Mouse (Mus musculus): ENCODE data around the gene Cd160. TPM values are rescaled to one million over a fixed set of nuclear protein-coding genes. Genes with fewer than 3 reads are reported as not detected.

Cd160 gene
- 0.08 and 0.17 TPM in 2 replicates for polyA plus RNA-seq (2014; fragmentation: Nextera tagmentation; extraction: Ambion mirVana)

DNA sequence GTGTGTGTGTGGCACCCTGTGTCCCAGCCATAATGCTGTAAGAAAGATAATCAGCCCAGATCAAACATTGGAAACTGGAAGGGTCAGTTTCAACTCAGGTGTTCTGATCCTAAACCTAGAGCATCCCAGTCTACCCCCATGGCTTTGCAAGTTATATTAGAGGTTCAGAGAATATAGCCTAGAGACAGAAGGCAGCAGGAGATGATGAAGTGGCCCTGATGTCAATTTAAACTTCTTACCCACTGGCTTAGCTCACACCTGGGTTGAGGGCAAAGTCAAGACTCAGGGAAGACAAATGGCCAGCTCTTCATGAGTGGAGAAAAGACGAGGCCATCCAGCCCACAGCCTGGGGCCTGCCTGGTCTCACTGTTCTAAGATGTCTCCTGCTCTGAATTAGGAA lies at the start of gene Cd160, which contains the start of gene Pdzk1:
TSS of gene Cd160 (minus strand) at position 368 of the 400 bp plus-strand sequence.
TSS of gene Pdzk1 (plus strand) at position 301 of the 400 bp plus-strand sequence.
- Histone ChIP-seq H3K4me1 (ENCODE audit: control insufficient read depth, insufficient read depth, low read length) (0 out of 2 replicates have a peak, but pooled peaks cover 2% of the 10 kb centered on the region), H3K27ac (ENCODE audit: low read depth, low read length) (no peak within 1 kb of the TSS), H3K4me2 (replicated peaks; ENCODE audit: low read depth, low read length) (no peak within 1 kb of the TSS), H3K36me3 (ENCODE audit: control insufficient read depth, insufficient read depth, low read length) (no peaks in the 10 kb centered on the region), H3K4me3 (ENCODE audit: low read length) (no peak within 1 kb of the TSS), H3K27me3 (ENCODE audit: control insufficient read depth, insufficient read depth, low read length) (no peaks in the 10 kb centered on the region), H3K9ac (ENCODE audit: low read depth, low read length) (no peak within 1 kb of the TSS), H3K9me3 (ENCODE audit: control insufficient read depth, low read length) (no peaks in the 10 kb centered on the region)
- 76% methylated on average over 1 of the region's 1 CpGs for WGBS
- ATAC-seq (ENCODE audit: low FRiP score, low TSS enrichment), result no peak

DNA sequence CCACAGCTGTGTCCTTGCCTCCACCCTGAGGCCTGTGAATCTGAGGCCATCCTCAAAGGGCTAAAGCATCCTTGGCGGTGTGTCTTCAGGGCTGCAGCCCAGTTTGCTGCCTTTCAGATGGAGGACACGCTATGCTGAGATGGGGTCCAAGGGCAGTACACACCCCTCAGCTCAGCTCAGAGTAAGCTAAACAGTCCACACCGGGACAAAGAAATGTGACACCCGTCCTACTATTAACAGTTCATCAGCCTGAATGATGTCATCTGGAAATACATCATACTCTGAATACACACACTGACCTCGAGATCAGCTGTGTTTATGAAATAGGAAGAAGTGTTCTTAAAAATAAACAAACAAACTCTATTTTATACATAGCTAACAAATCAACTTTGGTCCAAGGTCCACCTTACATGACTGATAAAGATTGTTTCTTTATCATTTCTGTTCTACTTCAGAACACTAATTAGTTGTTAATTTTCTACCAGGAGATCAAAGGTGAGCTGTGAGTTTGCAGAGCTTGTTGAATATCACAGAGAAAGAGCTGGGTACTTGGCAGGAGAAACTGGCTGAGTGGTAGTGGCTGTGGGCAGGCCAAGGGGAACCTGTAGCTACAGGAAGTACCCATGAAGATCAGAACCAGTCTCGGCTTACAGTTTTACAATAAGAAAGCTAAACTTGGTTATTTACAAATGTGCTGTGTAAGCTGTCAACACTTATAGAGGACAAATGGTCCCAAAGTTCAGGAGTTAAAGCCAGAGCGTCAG lies 45.8 kb upstream of the Cd160 start:
- no peak overlapping the region for H3K4me3 ChIP-seq (ENCODE audit: low read length)
- WGBS, result 64% methylated on average over 7 of the region's 7 CpGs
- H3K9ac ChIP-seq (ENCODE audit: low read depth, low read length), result no peak overlapping the region
- H3K4me2 ChIP-seq (replicated peaks; ENCODE audit: low read depth, low read length), result no peak overlapping the region
- peaks cover 54% of the 10 kb centered on the region for H3K36me3 ChIP-seq (ENCODE audit: control insufficient read depth, insufficient read depth, low read length)
- H3K4me1 ChIP-seq (ENCODE audit: control insufficient read depth, insufficient read depth, low read length), result no peaks in the 10 kb centered on the region
- H3K27me3 ChIP-seq (ENCODE audit: control insufficient read depth, insufficient read depth, low read length), result no peaks in the 10 kb centered on the region
- H3K27ac ChIP-seq (ENCODE audit: low read depth, low read length), result no peak overlapping the region
- H3K9me3 ChIP-seq (ENCODE audit: control insufficient read depth, low read length), result no peaks in the 10 kb centered on the region
- no peak for ATAC-seq (ENCODE audit: low FRiP score, low TSS enrichment)

DNA sequence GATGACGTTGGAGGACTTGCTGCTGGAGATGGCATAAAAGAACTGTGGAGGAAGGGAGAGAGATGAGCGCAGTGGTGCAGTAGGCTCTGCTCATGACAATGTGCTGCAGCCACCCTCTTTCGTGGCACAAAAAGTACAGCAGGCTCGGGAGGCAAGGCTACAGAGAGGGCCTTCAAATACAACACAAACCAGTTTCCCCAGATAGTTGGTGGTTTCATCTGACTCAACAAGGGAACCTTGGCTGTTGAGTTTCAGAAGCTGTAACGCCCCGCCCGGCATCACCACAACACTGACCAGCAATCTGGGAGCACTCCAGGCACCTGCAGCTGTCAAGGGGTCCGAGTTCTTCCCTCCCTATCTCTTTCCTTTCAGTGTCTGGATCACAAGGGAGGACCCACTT lies 43.4 kb upstream of the Cd160 start:
- no peaks in the 10 kb centered on the region for H3K4me1 ChIP-seq (ENCODE audit: control insufficient read depth, insufficient read depth, low read length)
- H3K36me3 ChIP-seq (ENCODE audit: control insufficient read depth, insufficient read depth, low read length), result peaks cover 68% of the 10 kb centered on the region
- WGBS, result 96% methylated on average over 8 of the region's 8 CpGs
- no peaks in the 10 kb centered on the region for H3K27me3 ChIP-seq (ENCODE audit: control insufficient read depth, insufficient read depth, low read length)
- H3K9ac ChIP-seq (ENCODE audit: low read depth, low read length), result no peak overlapping the region
- ATAC-seq (ENCODE audit: low FRiP score, low TSS enrichment), result no peak
- H3K4me3 ChIP-seq (ENCODE audit: low read length), result no peak overlapping the region
- H3K4me2 ChIP-seq (replicated peaks; ENCODE audit: low read depth, low read length), result no peak overlapping the region
- H3K9me3 ChIP-seq (ENCODE audit: control insufficient read depth, low read length), result no peaks in the 10 kb centered on the region
- no peak overlapping the region for H3K27ac ChIP-seq (ENCODE audit: low read depth, low read length)

DNA sequence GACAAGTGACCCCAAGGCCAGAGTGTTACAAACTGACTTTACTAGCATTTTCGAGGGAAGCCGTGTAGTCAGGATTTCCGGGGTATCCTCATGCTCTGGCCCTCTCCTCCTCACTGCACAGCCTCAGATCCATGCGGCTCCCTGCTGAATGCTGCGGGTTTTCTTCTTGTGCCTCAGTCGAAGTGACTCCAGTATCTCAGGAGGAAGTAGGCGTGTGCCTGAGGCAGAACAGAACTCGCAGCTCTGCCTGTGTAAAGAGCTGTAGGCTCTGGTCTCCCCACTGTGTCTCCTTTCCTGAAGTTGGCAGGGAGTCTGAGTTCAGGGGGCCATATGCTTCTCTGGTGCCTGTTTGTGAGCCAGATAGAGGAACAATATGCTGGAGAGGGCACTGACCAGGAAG lies 41.9 kb upstream of the Cd160 start:
- no peak overlapping the region for H3K27ac ChIP-seq (ENCODE audit: low read depth, low read length)
- ATAC-seq (ENCODE audit: low FRiP score, low TSS enrichment), result no peak
- H3K9me3 ChIP-seq (ENCODE audit: control insufficient read depth, low read length), result no peaks in the 10 kb centered on the region
- H3K4me1 ChIP-seq (ENCODE audit: control insufficient read depth, insufficient read depth, low read length), result no peaks in the 10 kb centered on the region
- no peak overlapping the region for H3K4me3 ChIP-seq (ENCODE audit: low read length)
- H3K36me3 ChIP-seq (ENCODE audit: control insufficient read depth, insufficient read depth, low read length), result peaks cover 68% of the 10 kb centered on the region
- no peaks in the 10 kb centered on the region for H3K27me3 ChIP-seq (ENCODE audit: control insufficient read depth, insufficient read depth, low read length)
- WGBS, result 89% methylated on average over 8 of the region's 8 CpGs
- H3K9ac ChIP-seq (ENCODE audit: low read depth, low read length), result no peak overlapping the region
- no peak overlapping the region for H3K4me2 ChIP-seq (replicated peaks; ENCODE audit: low read depth, low read length)

DNA sequence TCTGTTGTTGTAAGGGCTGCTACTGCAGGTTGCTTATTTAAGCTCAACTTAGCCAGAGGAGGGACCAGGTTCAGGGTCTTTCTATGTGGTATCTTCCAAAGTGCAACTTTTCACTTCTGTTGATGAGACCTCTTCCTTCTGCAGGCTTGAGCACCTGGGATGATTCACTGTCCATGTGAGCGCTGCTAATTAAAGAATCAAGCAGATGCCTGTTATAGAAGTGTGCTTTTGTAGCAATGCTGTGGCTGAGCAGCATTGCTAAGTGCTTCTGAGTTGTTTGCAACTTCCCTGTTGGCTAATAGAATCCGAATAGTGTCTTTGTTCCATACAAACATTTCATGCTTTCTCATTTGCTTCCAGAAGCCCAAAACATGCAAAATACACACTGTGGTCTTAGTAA lies 41.1 kb upstream of the Cd160 start:
- Histone ChIP-seq H3K27me3 (ENCODE audit: control insufficient read depth, insufficient read depth, low read length) (no peaks in the 10 kb centered on the region), H3K4me1 (ENCODE audit: control insufficient read depth, insufficient read depth, low read length) (no peaks in the 10 kb centered on the region), H3K36me3 (ENCODE audit: control insufficient read depth, insufficient read depth, low read length) (peaks cover 66% of the 10 kb centered on the region), H3K4me3 (ENCODE audit: low read length) (no peak overlapping the region), H3K9ac (ENCODE audit: low read depth, low read length) (no peak overlapping the region), H3K4me2 (replicated peaks; ENCODE audit: low read depth, low read length) (no peak overlapping the region), H3K27ac (ENCODE audit: low read depth, low read length) (no peak overlapping the region), H3K9me3 (ENCODE audit: control insufficient read depth, low read length) (no peaks in the 10 kb centered on the region)
- no peak for ATAC-seq (ENCODE audit: low FRiP score, low TSS enrichment)
- 93% methylated on average over 2 of the region's 2 CpGs for WGBS

DNA sequence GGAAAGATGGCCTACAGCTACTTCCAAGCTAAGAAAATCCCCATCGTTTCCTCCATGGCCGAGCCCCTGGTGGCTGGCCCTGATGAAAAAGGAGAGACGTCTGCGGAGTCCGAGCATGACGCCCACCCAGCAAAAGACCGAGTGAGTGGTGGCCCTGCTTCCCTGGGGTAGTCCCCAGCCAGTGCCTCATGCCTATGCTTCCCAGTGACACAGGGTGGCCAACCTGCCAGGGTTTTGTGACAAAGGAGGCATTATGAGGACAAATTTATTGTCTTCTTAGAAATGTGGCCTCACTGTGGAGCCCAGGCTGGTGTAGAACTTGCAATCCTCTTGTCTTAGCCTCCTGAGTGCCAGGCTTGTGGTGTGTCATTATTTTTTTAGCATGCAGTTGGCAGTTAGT lies 39.9 kb upstream of the Cd160 start:
- H3K4me2 ChIP-seq (replicated peaks; ENCODE audit: low read depth, low read length), result no peak overlapping the region
- no peak overlapping the region for H3K4me3 ChIP-seq (ENCODE audit: low read length)
- no peak overlapping the region for H3K9ac ChIP-seq (ENCODE audit: low read depth, low read length)
- no peaks in the 10 kb centered on the region for H3K27me3 ChIP-seq (ENCODE audit: control insufficient read depth, insufficient read depth, low read length)
- WGBS, result 95% methylated on average over 7 of the region's 7 CpGs
- H3K9me3 ChIP-seq (ENCODE audit: control insufficient read depth, low read length), result no peaks in the 10 kb centered on the region
- H3K36me3 ChIP-seq (ENCODE audit: control insufficient read depth, insufficient read depth, low read length), result peaks cover 59% of the 10 kb centered on the region
- H3K4me1 ChIP-seq (ENCODE audit: control insufficient read depth, insufficient read depth, low read length), result no peaks in the 10 kb centered on the region
- ATAC-seq (ENCODE audit: low FRiP score, low TSS enrichment), result no peak
- H3K27ac ChIP-seq (ENCODE audit: low read depth, low read length), result no peak overlapping the region

DNA sequence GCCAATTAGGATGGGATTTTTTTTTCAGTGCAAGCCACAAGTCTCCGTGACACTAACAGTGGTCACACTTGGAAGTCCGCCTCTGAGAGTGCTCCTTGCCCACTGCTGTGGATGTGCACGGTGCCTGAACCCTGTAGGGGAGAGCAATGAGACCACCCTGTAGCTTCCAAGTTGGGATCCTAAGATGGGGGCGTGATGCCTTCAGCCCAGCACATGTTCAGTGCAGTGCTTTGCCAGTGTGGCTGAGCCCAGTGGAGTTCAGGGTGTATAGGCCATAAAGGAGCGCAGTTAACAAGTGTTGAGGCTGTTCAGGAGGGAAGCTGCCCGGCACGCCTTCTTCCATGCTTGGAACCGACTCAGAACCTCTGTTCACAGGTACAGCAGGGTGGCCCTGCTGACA lies 39.4 kb upstream of the Cd160 start:
- Histone ChIP-seq H3K36me3 (ENCODE audit: control insufficient read depth, insufficient read depth, low read length) (peaks cover 55% of the 10 kb centered on the region), H3K27me3 (ENCODE audit: control insufficient read depth, insufficient read depth, low read length) (no peaks in the 10 kb centered on the region), H3K4me1 (ENCODE audit: control insufficient read depth, insufficient read depth, low read length) (no peaks in the 10 kb centered on the region), H3K9me3 (ENCODE audit: control insufficient read depth, low read length) (no peaks in the 10 kb centered on the region), H3K4me2 (replicated peaks; ENCODE audit: low read depth, low read length) (no peak overlapping the region), H3K27ac (ENCODE audit: low read depth, low read length) (no peak overlapping the region), H3K4me3 (ENCODE audit: low read length) (no peak overlapping the region), H3K9ac (ENCODE audit: low read depth, low read length) (no peak overlapping the region)
- ATAC-seq (ENCODE audit: low FRiP score, low TSS enrichment), result no peak
- 94% methylated on average over 8 of the region's 8 CpGs for WGBS

DNA sequence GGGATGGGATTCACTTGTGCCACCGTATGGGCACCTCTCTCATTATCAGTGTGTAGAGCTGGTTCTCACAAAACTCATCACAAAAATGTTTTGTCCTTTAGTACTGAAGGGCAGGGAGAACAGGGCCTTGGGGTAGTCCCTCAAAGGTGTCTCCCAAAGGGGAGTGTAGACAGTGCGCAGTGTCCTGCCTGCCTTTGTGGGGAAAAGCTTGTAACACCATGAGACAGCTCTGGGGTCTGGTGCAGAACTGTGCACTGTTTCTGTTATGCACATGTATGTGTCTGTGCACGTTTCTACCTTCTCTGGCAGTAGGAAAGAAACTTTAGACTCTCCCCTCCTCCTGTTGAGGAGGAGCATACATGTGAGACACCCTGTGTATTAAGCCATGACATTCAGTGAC lies 38.7 kb upstream of the Cd160 start:
- Histone ChIP-seq H3K27ac (ENCODE audit: low read depth, low read length) (no peak overlapping the region), H3K9me3 (ENCODE audit: control insufficient read depth, low read length) (no peaks in the 10 kb centered on the region), H3K4me1 (ENCODE audit: control insufficient read depth, insufficient read depth, low read length) (no peaks in the 10 kb centered on the region), H3K4me3 (ENCODE audit: low read length) (no peak overlapping the region), H3K27me3 (ENCODE audit: control insufficient read depth, insufficient read depth, low read length) (no peaks in the 10 kb centered on the region), H3K4me2 (replicated peaks; ENCODE audit: low read depth, low read length) (no peak overlapping the region), H3K36me3 (ENCODE audit: control insufficient read depth, insufficient read depth, low read length) (peaks cover 49% of the 10 kb centered on the region), H3K9ac (ENCODE audit: low read depth, low read length) (no peak overlapping the region)
- WGBS, result 95% methylated on average over 3 of the region's 3 CpGs
- no peak for ATAC-seq (ENCODE audit: low FRiP score, low TSS enrichment)

DNA sequence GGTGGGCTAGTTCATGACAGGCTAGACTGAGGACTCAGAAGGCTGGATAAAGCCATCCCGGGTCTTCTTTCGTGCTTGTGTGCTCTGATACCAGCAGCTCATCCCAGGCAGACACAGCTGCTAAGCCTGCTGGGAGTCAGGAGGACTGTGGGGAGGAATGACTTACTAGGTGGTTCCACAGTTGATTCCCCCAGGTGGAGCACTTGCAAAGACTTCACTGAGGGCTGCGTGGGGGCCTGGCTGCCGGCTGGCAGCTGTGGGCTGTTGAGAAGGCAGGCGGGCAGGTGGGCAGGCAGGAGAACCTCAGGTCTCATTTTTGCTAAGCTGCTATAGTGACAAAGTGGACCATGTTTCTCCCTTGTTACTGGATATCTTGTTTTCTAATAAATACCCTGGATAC lies 31.3 kb upstream of the Cd160 start:
- H3K9ac ChIP-seq (ENCODE audit: low read depth, low read length), result no peak overlapping the region
- H3K4me3 ChIP-seq (ENCODE audit: low read length), result no peak overlapping the region
- WGBS, result 98% methylated on average over 5 of the region's 5 CpGs
- H3K4me2 ChIP-seq (replicated peaks; ENCODE audit: low read depth, low read length), result no peak overlapping the region
- no peak overlapping the region for H3K27ac ChIP-seq (ENCODE audit: low read depth, low read length)
- no peaks in the 10 kb centered on the region for H3K36me3 ChIP-seq (ENCODE audit: control insufficient read depth, insufficient read depth, low read length)
- no peaks in the 10 kb centered on the region for H3K4me1 ChIP-seq (ENCODE audit: control insufficient read depth, insufficient read depth, low read length)
- ATAC-seq (ENCODE audit: low FRiP score, low TSS enrichment), result no peak
- H3K27me3 ChIP-seq (ENCODE audit: control insufficient read depth, insufficient read depth, low read length), result no peaks in the 10 kb centered on the region
- H3K9me3 ChIP-seq (ENCODE audit: control insufficient read depth, low read length), result no peaks in the 10 kb centered on the region

All from kidney, embryonic 14.5 days (tissue).